Mouse (Mus musculus): ENCODE measurements around the gene Gad1.
A peak's percentile ranks its signal among the peaks of the same experiment; 100 is the strongest.

The Gad1 gene

DNA sequence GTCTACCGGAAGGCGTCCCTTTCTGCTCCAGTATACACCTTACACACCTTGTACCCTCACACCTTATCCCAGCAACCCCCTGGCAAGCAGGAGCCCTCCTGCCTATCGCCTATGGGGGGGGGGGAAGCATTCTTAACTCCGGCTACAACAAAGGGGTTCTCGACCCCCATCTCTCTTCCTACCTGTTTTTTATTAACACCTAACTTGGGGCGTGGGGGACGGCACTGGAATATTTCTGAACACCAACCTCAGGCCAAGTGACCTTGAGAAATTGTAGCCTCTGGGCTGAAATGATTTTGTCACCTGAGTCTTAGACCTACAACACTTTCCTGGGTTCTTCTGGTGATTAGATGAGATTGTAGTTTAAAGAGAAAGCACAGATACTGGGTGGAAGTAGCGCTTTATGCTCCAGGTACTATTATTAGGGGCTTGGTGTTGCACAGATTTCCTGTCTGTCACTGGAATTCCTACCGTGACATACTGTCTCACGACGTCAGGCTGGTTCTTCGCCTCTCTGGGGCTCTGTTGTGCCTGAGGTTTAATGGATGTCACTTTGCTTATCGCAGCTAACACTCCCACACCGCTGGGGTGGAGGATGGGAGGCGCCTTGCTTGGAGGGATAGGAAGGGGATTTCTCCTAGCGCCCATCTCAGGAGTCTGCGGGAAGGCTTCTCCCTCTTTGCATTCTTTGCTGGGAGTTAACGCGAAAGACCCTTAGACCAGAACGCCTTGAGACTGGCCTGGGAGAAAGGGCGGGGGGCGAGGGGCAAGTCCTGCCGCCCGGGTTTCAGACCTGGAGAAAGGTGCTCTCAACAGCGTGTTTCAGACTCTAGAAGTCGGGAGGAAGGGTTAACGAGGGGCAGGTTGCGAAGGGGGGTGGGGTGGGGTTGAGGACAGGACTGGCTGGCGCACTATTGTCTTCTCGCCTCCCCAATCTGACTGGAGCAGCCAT lies 13.1 kb downstream of the Gad1 start:
- no peak for DNase-seq

GRCm38 (mm10) chr2:70566603-70566981 lies 13.7 kb downstream of the Gad1 start:
- DNase-seq: no peak

DNA sequence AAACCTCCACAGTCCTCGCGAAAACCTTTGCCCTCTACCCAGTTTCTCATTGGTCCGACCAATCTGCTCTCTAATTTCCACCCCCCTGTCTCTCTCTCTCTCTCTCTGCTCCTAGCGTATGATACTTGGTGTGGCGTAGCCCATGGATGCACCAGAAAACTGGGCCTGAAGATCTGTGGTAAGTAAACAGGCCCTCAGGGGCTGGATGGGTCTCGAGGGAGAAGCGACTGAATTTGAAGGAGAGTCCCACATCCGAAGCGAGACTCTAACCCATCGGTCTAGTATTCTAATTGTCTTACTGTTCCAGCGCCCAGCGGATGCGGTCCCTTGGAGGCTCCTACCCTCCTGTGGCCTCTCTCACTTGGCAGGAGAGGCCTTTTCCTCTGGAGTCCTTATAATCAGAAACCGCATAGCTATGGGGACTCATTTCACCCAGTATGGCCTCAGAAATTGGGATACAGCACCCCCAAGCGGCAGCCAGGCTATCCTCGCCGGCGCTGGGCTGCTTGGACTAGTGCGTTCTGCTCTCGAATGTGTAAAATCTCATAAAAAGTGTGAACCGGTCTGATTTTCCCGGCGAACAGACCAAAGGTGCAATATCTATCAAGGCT lies 14.3 kb downstream of the Gad1 start:
- DNase-seq: peak; percentile 69

- no peak for DNase-seq
Measured at GRCm38 (mm10) chr2:70567682-70568077, 14.8 kb downstream of the Gad1 start.

DNA sequence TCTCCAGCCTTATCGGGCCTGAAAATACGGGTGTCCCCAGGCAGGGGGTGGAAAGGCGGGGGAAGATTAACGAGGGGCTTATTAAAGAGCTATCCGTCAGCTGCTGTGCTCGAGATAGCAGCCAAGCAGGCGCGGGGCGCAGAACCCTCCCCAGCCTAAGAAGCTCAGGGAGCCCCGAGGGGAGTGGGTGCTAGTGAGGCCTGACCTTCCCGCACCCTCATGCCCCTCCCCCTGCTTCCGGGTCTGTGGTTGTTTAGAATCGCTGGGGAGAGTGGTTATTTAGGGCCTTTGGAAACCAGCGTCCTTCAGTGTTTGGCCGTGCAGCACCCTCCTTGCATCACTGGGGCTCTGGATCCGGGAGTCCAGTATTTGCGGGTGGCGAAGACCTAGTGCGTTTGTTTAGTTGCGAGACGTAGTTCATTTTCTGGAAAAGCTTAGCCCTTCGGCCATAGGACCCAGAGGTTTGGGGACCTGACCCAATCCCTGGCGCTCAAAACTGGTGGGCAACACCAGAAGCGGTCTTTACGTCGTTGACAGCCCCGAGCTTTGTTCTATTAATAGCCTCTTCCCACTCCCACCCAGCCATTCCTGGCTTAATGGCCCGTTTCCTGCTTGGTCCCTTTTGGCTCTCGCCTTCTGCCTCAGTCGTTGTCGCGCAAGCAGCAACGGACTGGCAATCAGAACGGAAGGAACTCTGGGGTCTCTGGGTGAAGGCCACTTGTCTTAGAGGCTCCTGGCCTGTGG lies 15.5 kb downstream of the Gad1 start:
- DNase-seq: no peak

GRCm38 (mm10) chr2:70571698-70572097 lies 18.8 kb downstream of the Gad1 start:
- DNase-seq: peak; percentile 61

DNA sequence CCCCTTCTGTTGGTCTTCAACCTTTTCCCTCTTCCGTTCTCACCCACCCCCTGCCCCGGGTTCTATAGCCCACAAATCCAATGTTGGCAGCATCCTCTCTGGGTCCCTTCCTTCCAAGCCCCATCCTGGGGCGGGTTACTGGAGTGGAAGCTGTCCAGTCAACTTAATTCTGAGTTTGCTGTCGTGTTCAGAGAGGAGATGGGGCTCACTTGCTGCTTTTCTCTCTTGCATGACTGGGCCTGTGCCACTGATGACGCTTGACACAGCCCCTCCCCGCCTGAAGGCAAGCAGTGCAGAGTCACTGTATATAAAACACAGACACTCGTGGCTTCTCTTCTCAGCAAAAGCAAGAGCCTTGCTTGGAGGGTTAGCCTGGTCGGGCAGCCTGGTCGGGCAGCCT lies 19.4 kb downstream of the Gad1 start:
- no peak for DNase-seq

- no peak for DNase-seq
Measured at GRCm38 (mm10) chr2:70573544-70574210, 20.8 kb downstream of the Gad1 start.

GRCm38 (mm10) chr2:70588200-70588599 lies 35.3 kb downstream of the Gad1 start:
- no peak for DNase-seq

- no peak for DNase-seq
Measured at GRCm38 (mm10) chr2:70592432-70592831, 39.6 kb downstream of the Gad1 start.

- no peak for DNase-seq
Measured at GRCm38 (mm10) chr2:70593670-70594069, 40.8 kb downstream of the Gad1 start.

DNA sequence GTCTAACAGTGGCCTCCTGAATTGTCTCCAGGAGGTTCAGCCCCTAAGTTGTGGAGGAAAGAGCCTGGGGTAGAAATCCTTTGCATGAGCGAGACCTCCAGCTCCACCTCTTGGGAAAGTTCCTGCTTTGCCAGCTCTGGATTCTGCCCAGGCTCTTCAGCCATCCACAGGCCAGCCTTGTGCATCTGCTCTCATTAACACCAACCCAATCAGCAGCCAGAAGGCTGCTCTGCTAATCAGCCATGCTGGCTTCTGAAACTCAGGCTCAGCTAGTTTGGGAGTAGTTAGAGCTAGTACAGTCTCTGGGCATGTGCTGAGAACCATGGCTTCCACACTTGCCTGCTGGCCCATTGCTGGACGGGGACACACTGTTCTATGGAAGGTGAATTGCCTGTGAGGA lies 43.0 kb downstream of the Gad1 start:
- no peak for DNase-seq

GRCm38 (mm10) chr2:70609769-70610168 lies 56.9 kb downstream of the Gad1 start:
- no peak for DNase-seq

- DNase-seq: no peak
Measured at GRCm38 (mm10) chr2:70614745-70615351, 62.0 kb downstream of the Gad1 start.

DNA sequence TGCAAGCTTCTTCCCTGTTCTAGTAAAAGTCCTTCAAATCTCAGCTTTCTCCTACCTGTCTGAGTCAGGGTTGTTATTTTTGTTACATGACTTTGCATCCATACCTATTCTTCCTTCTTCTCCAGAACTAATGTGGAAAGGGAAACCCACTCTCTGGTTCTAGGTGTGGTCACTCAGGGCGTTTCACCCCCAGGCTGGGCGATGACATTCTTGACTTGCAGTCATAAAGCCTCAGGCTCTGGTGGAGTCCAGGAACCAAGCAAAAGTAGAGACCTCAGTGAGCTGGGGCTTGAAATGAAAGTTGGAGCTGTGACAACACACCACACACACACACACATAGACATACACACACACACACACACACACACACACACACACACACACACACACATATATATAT lies 63.2 kb downstream of the Gad1 start:
- no peak for DNase-seq

DNA sequence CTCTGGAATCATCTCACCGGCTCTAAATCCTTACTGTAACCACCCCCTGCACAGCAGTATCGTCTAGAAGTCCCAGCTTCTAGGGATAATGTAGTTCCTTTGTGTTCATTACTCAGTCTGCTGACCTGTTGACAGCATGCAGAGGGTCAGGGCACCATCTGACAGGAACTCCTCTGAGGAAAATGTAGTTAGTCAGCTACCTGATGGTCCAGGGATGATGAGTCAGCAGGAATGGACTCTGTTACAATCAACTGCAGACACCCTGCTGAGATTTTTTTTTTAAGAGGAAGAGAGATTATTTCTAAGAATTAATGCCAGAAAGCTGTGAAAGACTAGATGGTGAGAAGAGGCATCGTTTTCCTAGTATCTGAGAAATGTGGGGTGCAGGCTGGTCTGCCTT lies 63.7 kb downstream of the Gad1 start:
- no peak for DNase-seq

DNA sequence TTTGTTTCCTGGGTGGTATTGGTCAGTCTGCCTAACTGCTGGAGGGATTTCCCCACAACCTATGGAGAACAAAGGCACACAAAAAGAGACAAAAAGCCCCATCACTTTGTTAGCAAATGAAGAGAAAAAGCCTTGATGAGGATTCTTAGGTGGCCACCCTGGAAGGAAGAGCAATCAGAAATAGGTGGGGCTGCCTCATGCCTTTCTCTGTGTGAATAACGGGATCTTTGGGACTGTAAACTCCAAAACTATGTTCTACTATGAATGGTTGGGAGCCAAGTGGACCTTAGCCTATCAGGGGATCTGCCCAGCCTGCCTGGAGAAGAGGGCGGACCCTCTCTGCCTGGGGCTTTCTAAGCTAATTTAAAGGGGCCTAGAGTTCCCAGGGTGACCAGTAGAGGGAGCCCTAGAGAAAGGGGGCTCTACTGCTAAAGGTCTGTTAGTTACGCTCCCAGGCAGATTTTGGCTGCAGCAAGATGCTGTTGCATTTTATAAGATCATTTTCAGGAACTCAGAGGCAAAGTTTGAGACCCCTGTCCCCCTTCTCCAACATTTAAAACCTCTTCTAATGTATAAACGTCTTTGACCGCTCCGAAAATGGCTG lies 66.5 kb downstream of the Gad1 start:
- no peak for DNase-seq

- peak; percentile 67 for DNase-seq
Measured at GRCm38 (mm10) chr2:70620225-70620624, 67.4 kb downstream of the Gad1 start.

GRCm38 (mm10) chr2:70622244-70622643 lies 69.4 kb downstream of the Gad1 start:
- no peak for DNase-seq

GRCm38 (mm10) chr2:70625761-70626160 lies 72.9 kb downstream of the Gad1 start:
- DNase-seq: no peak

GRCm38 (mm10) chr2:70628397-70628796 lies 75.5 kb downstream of the Gad1 start:
- DNase-seq: no peak

GRCm38 (mm10) chr2:70629339-70629761 lies 76.5 kb downstream of the Gad1 start:
- peak; percentile 32 for DNase-seq

Measured in lung, postnatal 10 days (tissue).